Comparison of ENCODE assay signal across 20 mouse cellular contexts in genomic region chr6:101501716-101502115, GRCm38 (mm10).
DNase-seq lines count a peak whose midpoint lies in the region; ATAC-seq and TF ChIP-seq lines count a peak whose summit lies in the region.
"Had no signal": no experiment of that assay in that cellular context is flagged by ENCODE, and none has a peak within 500 bp of the region (broad histone marks: within the 10 kb centered on the region; RNA-seq: fewer than 3 reads in every experiment).

No protein-coding gene starts in this region.

- TF ChIP-seq POLR2A in cortical plate, adult 2 months (IDR thresholded peaks at IDR 0.05; ENCODE audit: extremely low read depth, insufficient read depth, low read length) = no peak

- intact Hi-C loops in left cerebral cortex, adult 2 months (cut with DNase I) = loop anchor here (2.0 to 5.0 kb wide), 2 partner anchors 19 to 74 kb away; no protein-coding TSS in a partner anchor
- intact Hi-C loops in left cerebral cortex, postnatal 4 days (cut with DNase I) = no loop called here

- ATAC-seq in embryonic facial prominence, embryonic 12.5 days (ENCODE audit: insufficient number of reproducible peaks, insufficient read depth, low FRiP score, low TSS enrichment) = no peak
- no peak for ATAC-seq in hindbrain, embryonic 12.5 days (ENCODE audit: low FRiP score)
- no peak for ATAC-seq in kidney, embryonic 16.5 days (ENCODE audit: low FRiP score, low TSS enrichment)
- ATAC-seq: forebrain, embryonic 16.5 days; intestine, embryonic 16.5 days had no signal

- no peak for TF ChIP-seq CTCF in left cerebral cortex, adult 2 months (IDR thresholded peaks at IDR 0.05)
- no peak for TF ChIP-seq CTCF in cortical plate, adult 2 months (IDR thresholded peaks at IDR 0.05; ENCODE audit: extremely low read depth, insufficient read depth, low read length)

- no peaks in the 10 kb centered on the region for H3K27me3 ChIP-seq in embryonic facial prominence, embryonic 12.5 days
- no peaks in the 10 kb centered on the region for H3K27me3 ChIP-seq in embryonic facial prominence, embryonic 10.5 days (replicated peaks; ENCODE audit: low read depth, poor library complexity, severe bottlenecking)
- H3K27me3 ChIP-seq in hindbrain, embryonic 12.5 days = no peaks in the 10 kb centered on the region
- no peaks in the 10 kb centered on the region for H3K27me3 ChIP-seq in kidney, embryonic 16.5 days (ENCODE audit: insufficient read depth, low read length)
- H3K27me3 ChIP-seq: forebrain, embryonic 12.5 days; heart, embryonic 12.5 days; hindbrain, embryonic 15.5 days had no signal

- WGBS in embryonic facial prominence, embryonic 12.5 days = 54% methylated on average over 4 of the region's 4 CpGs
- WGBS in embryonic facial prominence, embryonic 10.5 days = 78% methylated on average over 4 of the region's 4 CpGs
- 71% methylated on average over 4 of the region's 4 CpGs for WGBS in hindbrain, embryonic 12.5 days
- 73% methylated on average over 4 of the region's 4 CpGs for WGBS in kidney, embryonic 16.5 days

- no peaks in the 10 kb centered on the region for H3K9me3 ChIP-seq in embryonic facial prominence, embryonic 12.5 days
- no peaks in the 10 kb centered on the region for H3K9me3 ChIP-seq in embryonic facial prominence, embryonic 10.5 days
- H3K9me3 ChIP-seq in hindbrain, embryonic 12.5 days (replicated peaks) = no peaks in the 10 kb centered on the region
- H3K9me3 ChIP-seq in kidney, embryonic 16.5 days (ENCODE audit: low read length) = no peaks in the 10 kb centered on the region
- H3K9me3 ChIP-seq: forebrain, embryonic 12.5 days; heart, embryonic 12.5 days; hindbrain, embryonic 10.5 days; hindbrain, embryonic 15.5 days had no signal

- DNase-seq in embryonic facial prominence, embryonic 10.5 days (ENCODE audit: low spot score) = no peak
- DNase-seq in left cerebral cortex, adult 2 months (ENCODE audit: extremely low spot score in 1 of 2, low spot score in 2 of 2) = no peak
- no peak for DNase-seq in left cerebral cortex, postnatal 4 days
- DNase-seq: adrenal gland, postnatal 14 days; cerebellum, adult 18-20 months; cerebellum, adult 9-11 months; cerebellum, postnatal 36 days; gastrocnemius, adult 2 months; gastrocnemius, postnatal 25 days; heart, postnatal 10 days had no signal

- H3K4me1 ChIP-seq in embryonic facial prominence, embryonic 12.5 days = peaks cover 5% of the 10 kb centered on the region
- peaks cover 8% of the 10 kb centered on the region for H3K4me1 ChIP-seq in embryonic facial prominence, embryonic 10.5 days
- peaks cover 4% of the 10 kb centered on the region for H3K4me1 ChIP-seq in cortical plate, adult 2 months (ENCODE audit: control insufficient read depth, insufficient read depth, low read length)
- H3K4me1 ChIP-seq in hindbrain, embryonic 12.5 days = peaks cover 5% of the 10 kb centered on the region; the same call in 1 of the 2 replicates
- H3K4me1 ChIP-seq in kidney, embryonic 16.5 days (ENCODE audit: insufficient read depth, low read length) = no peaks in the 10 kb centered on the region

- no peak overlapping the region for H3K4me2 ChIP-seq in embryonic facial prominence, embryonic 12.5 days (replicated peaks)
- no peak overlapping the region for H3K4me2 ChIP-seq in hindbrain, embryonic 12.5 days (replicated peaks)
- no peak overlapping the region for H3K4me2 ChIP-seq in kidney, embryonic 16.5 days (replicated peaks; ENCODE audit: low read depth, low read length)
- H3K4me2 ChIP-seq: forebrain, embryonic 12.5 days; heart, embryonic 12.5 days; hindbrain, embryonic 15.5 days had no signal

- no peak overlapping the region for H3K9ac ChIP-seq in embryonic facial prominence, embryonic 12.5 days
- H3K9ac ChIP-seq in hindbrain, embryonic 12.5 days = no peak overlapping the region
- no peak overlapping the region for H3K9ac ChIP-seq in kidney, embryonic 16.5 days (replicated peaks; ENCODE audit: low read length)
- H3K9ac ChIP-seq: forebrain, embryonic 12.5 days; heart, embryonic 12.5 days; hindbrain, embryonic 15.5 days had no signal

- no peak overlapping the region for H3K4me3 ChIP-seq in embryonic facial prominence, embryonic 12.5 days
- no peak overlapping the region for H3K4me3 ChIP-seq in embryonic facial prominence, embryonic 10.5 days
- no peak overlapping the region for H3K4me3 ChIP-seq in left cerebral cortex, adult 2 months
- no peak overlapping the region for H3K4me3 ChIP-seq in cortical plate, adult 2 months (ENCODE audit: insufficient read depth, low read length)
- H3K4me3 ChIP-seq in hindbrain, embryonic 12.5 days = no peak overlapping the region
- H3K4me3 ChIP-seq in kidney, embryonic 16.5 days (ENCODE audit: low read length) = no peak overlapping the region
- H3K4me3 ChIP-seq: forebrain, embryonic 12.5 days; gastrocnemius, adult 2 months; heart, embryonic 12.5 days; hindbrain, embryonic 10.5 days; hindbrain, embryonic 15.5 days had no signal

- H3K27ac ChIP-seq in embryonic facial prominence, embryonic 12.5 days = peak overlapping the region; percentile 72
- H3K27ac ChIP-seq in embryonic facial prominence, embryonic 10.5 days (replicated peaks) = no peak overlapping the region; the same call in 1 of the 2 replicates
- H3K27ac ChIP-seq in left cerebral cortex, adult 2 months = peak overlapping the region; percentile 58; the same call in 1 of the 2 replicates
- H3K27ac ChIP-seq in cortical plate, adult 2 months (ENCODE audit: insufficient read depth, low read length) = peak overlapping the region; percentile 56
- no peak overlapping the region for H3K27ac ChIP-seq in hindbrain, embryonic 12.5 days
- H3K27ac ChIP-seq in kidney, embryonic 16.5 days (ENCODE audit: low read length) = no peak overlapping the region
- H3K27ac ChIP-seq: forebrain, embryonic 12.5 days; gastrocnemius, adult 2 months; hindbrain, embryonic 10.5 days; hindbrain, embryonic 15.5 days had no signal

- H3K36me3 ChIP-seq in embryonic facial prominence, embryonic 12.5 days = no peaks in the 10 kb centered on the region
- no peaks in the 10 kb centered on the region for H3K36me3 ChIP-seq in embryonic facial prominence, embryonic 10.5 days (replicated peaks)
- H3K36me3 ChIP-seq in hindbrain, embryonic 12.5 days = no peaks in the 10 kb centered on the region
- H3K36me3 ChIP-seq in kidney, embryonic 16.5 days (ENCODE audit: insufficient read depth, low read length) = no peaks in the 10 kb centered on the region
- H3K36me3 ChIP-seq: forebrain, embryonic 12.5 days; heart, embryonic 12.5 days; hindbrain, embryonic 10.5 days; hindbrain, embryonic 15.5 days had no signal

Comparison
In these comparisons a context has a peak if more than half of its experiments do, and no peak if none do; other contexts are left out.
1. H3K27ac ChIP-seq: peak in embryonic facial prominence, embryonic 12.5 days (single experiment), left cerebral cortex, adult 2 months (single experiment) and cortical plate, adult 2 months (single experiment); none in embryonic facial prominence, embryonic 10.5 days (single experiment), hindbrain, embryonic 12.5 days (single experiment) and kidney, embryonic 16.5 days (single experiment).